Mouse (Mus musculus) MEL (cell line): ENCODE measurements around the gene Gucy1b2. TPM values are rescaled to one million over a fixed set of nuclear protein-coding genes. Genes with fewer than 3 reads are reported as not detected.

Experiments used
- DNase-seq: peaks from one replicate; pipeline ENCODE4 v3.0.0; 2011; ENCODE audit warnings: low read depth, low spot score
- H3K27ac ChIP-seq: 2 replicates; pipeline ENCODE4 v1.5.1; 2012; ENCODE audit warnings: low read depth, mild to moderate bottlenecking, control low read depth, low read length, moderate library complexity; ENCODE audit not compliant: control insufficient read depth
- H3K27me3 ChIP-seq, 2 experiments: fragments of 150-350 bp in 1 of 2; sonication (generic) in 1 of 2; 2 replicates each; pipeline ENCODE4 v1.6.1; 2012; ENCODE audit warnings: low read length in 2 of 2, mild to moderate bottlenecking in 2 of 2, improper control_type of control experiment in 1 of 2, moderate library complexity in 1 of 2; ENCODE audit not compliant: insufficient read depth in 2 of 2, control insufficient read depth in 1 of 2
- H3K36me3 ChIP-seq, 2 experiments: 2 replicates each; pipeline ENCODE4 v1.6.1; 2012 to 2014; ENCODE audit warnings: low read length in 2 of 2, improper control_type of control experiment in 1 of 2, inconsistent platforms in 1 of 2, mild to moderate bottlenecking in 1 of 2; ENCODE audit not compliant: insufficient read depth in 2 of 2, control insufficient read depth in 1 of 2
- H3K4me1 ChIP-seq, 2 experiments: fragments of 150-350 bp in 1 of 2; sonication (generic) in 1 of 2; 2 replicates each; pipeline ENCODE4 v1.6.1; 2012; ENCODE audit warnings: low read length in 2 of 2, improper control_type of control experiment in 1 of 2, mild to moderate bottlenecking in 1 of 2; ENCODE audit not compliant: insufficient read depth in 2 of 2, control insufficient read depth in 1 of 2
- H3K4me3 ChIP-seq, 2 experiments: fragments of 150-350 bp in 1 of 2; sonication (generic) in 1 of 2; 2 replicates each; pipeline ENCODE4 v1.5.1; 2012; ENCODE audit warnings: low read depth in 2 of 2, low read length in 2 of 2, mild to moderate bottlenecking in 2 of 2, moderate library complexity in 2 of 2, control low read depth in 1 of 2, improper control_type of control experiment in 1 of 2; ENCODE audit not compliant: control insufficient read depth in 1 of 2, insufficient read depth in 1 of 2
- H3K79me2 ChIP-seq: 2 replicates; pipeline ENCODE4 v1.6.1; 2012; ENCODE audit warnings: mild to moderate bottlenecking, low read length, moderate library complexity; ENCODE audit not compliant: control insufficient read depth, poor library complexity, insufficient read depth
- H3K9ac ChIP-seq: 2 replicates; pipeline ENCODE4 v1.6.1; 2012; ENCODE audit warnings: low read depth, mild to moderate bottlenecking, control low read depth, low read length, moderate library complexity; ENCODE audit not compliant: control insufficient read depth, poor library complexity, severe bottlenecking
- H3K9me3 ChIP-seq: fragments of 150-350 bp; sonication (generic); replicated peaks from 2 replicates; pipeline ENCODE4 v1.6.1; 2012; ENCODE audit warnings: mild to moderate bottlenecking, low read length, improper control_type of control experiment, moderate library complexity; ENCODE audit not compliant: insufficient read depth
- CHD1 ChIP-seq: IDR thresholded peaks from 2 replicates; pipeline ENCODE4 v1.6.1; 2012; ENCODE audit warnings: low read depth, mild to moderate bottlenecking, inconsistent platforms, low read length, improper control_type of control experiment
- E2F4 ChIP-seq: IDR thresholded peaks from 2 replicates; pipeline ENCODE4 v1.6.1; 2011; ENCODE audit warnings: low read depth, low read length, improper control_type of control experiment, borderline replicate concordance
- ETS1 ChIP-seq: IDR thresholded peaks from 2 replicates; pipeline ENCODE4 v1.6.1; 2012; ENCODE audit warnings: low read depth, mild to moderate bottlenecking, inconsistent platforms, low read length, improper control_type of control experiment, moderate library complexity
- GABPA ChIP-seq: IDR thresholded peaks from 2 replicates; pipeline ENCODE4 v1.6.1; 2012; ENCODE audit warnings: low read depth, mild to moderate bottlenecking, inconsistent platforms, low read length, improper control_type of control experiment, moderate library complexity
- GATA1 ChIP-seq: IDR thresholded peaks from 2 replicates; pipeline ENCODE4 v1.6.1; 2011; ENCODE audit warnings: low read depth, low read length, improper control_type of control experiment
- HCFC1 ChIP-seq: IDR thresholded peaks from 2 replicates; pipeline ENCODE4 v1.6.1; 2012; ENCODE audit warnings: low read depth, mild to moderate bottlenecking, inconsistent platforms, low read length, improper control_type of control experiment, moderate library complexity
- KAT2A ChIP-seq: conservative IDR thresholded peaks from 2 replicates; pipeline ENCODE4 v1.6.1; 2012; ENCODE audit warnings: low read depth, low read length, improper control_type of control experiment, inconsistent platforms
- MAFK ChIP-seq: IDR thresholded peaks from 2 replicates; pipeline ENCODE4 v1.6.1; 2011; ENCODE audit warnings: low read depth, mild to moderate bottlenecking, low read length, improper control_type of control experiment, borderline replicate concordance
- MAZ ChIP-seq: IDR thresholded peaks from 2 replicates; pipeline ENCODE4 v1.6.1; 2012; ENCODE audit warnings: low read depth, mild to moderate bottlenecking, inconsistent platforms, low read length, improper control_type of control experiment
- MXI1 ChIP-seq: IDR thresholded peaks from 2 replicates; pipeline ENCODE4 v1.6.1; 2011; ENCODE audit warnings: mild to moderate bottlenecking, low read depth, low read length, improper control_type of control experiment
- NELFE ChIP-seq: IDR thresholded peaks from 2 replicates; pipeline ENCODE4 v1.6.1; 2011; ENCODE audit warnings: low read depth, low read length, improper control_type of control experiment
- NRF1 ChIP-seq: IDR thresholded peaks from 2 replicates; pipeline ENCODE4 v1.6.1; 2014; ENCODE audit warnings: low read depth, mild to moderate bottlenecking, inconsistent platforms, low read length, improper control_type of control experiment, moderate library complexity; ENCODE audit not compliant: poor library complexity, insufficient read depth, severe bottlenecking
- POLR2AphosphoS2 ChIP-seq: IDR thresholded peaks from 2 replicates; pipeline ENCODE4 v1.6.1; 2011; ENCODE audit warnings: low read length, improper control_type of control experiment
- POLR2AphosphoS5 ChIP-seq: IDR thresholded peaks from 2 replicates; pipeline ENCODE4 v1.6.1; 2012; ENCODE audit warnings: low read depth, borderline replicate concordance, mild to moderate bottlenecking, inconsistent platforms, low read length, moderate library complexity, mixed read lengths
- RCOR1 ChIP-seq: IDR thresholded peaks from 2 replicates; pipeline ENCODE4 v1.6.1; 2012; ENCODE audit warnings: low read depth, mild to moderate bottlenecking, inconsistent platforms, low read length, improper control_type of control experiment
- SMC3 ChIP-seq: IDR thresholded peaks from 2 replicates; pipeline ENCODE4 v1.6.1; 2011; ENCODE audit warnings: low read depth, low read length, improper control_type of control experiment
- TAL1 ChIP-seq: IDR thresholded peaks from 2 replicates; pipeline ENCODE4 v1.6.1; 2012; ENCODE audit warnings: mild to moderate bottlenecking, inconsistent platforms, low read length, moderate library complexity, mixed read lengths
- TBP ChIP-seq: IDR thresholded peaks from 2 replicates; pipeline ENCODE4 v1.8.0; 2011; ENCODE audit warnings: low read depth, low read length, improper control_type of control experiment
- TCF12 ChIP-seq: IDR thresholded peaks from 2 replicates; pipeline ENCODE4 v1.6.1; 2014; ENCODE audit warnings: low read depth, mild to moderate bottlenecking, inconsistent platforms, low read length, improper control_type of control experiment, moderate library complexity
- UBTF ChIP-seq: IDR thresholded peaks from 2 replicates; pipeline ENCODE4 v1.6.1; 2012; ENCODE audit warnings: low read depth, mild to moderate bottlenecking, inconsistent platforms, low read length, improper control_type of control experiment, moderate library complexity, borderline replicate concordance; ENCODE audit not compliant: insufficient read depth
- USF1 ChIP-seq: IDR thresholded peaks from 2 replicates; pipeline ENCODE4 v1.6.1; 2014; ENCODE audit warnings: low read depth, mild to moderate bottlenecking, inconsistent platforms, low read length, improper control_type of control experiment, moderate library complexity
- USF2 ChIP-seq, 2 experiments: IDR thresholded peaks; 2 replicates each; pipeline ENCODE4 v1.6.1; 2011 to 2012; ENCODE audit warnings: improper control_type of control experiment in 2 of 2, low read length in 2 of 2, borderline replicate concordance in 1 of 2, inconsistent platforms in 1 of 2, low read depth in 1 of 2, mild to moderate bottlenecking in 1 of 2; ENCODE audit not compliant: insufficient read depth in 1 of 2
- ZMIZ1 ChIP-seq: IDR thresholded peaks from 2 replicates; pipeline ENCODE4 v1.6.1; 2012; ENCODE audit warnings: low read depth, mild to moderate bottlenecking, inconsistent platforms, low read length, improper control_type of control experiment, moderate library complexity
- polyA plus RNA-seq, 2 experiments: library from polyadenylated mRNA; stranded (reverse) in 1 of 2; unstranded in 1 of 2; fragments of >175 nt in 1 of 2; fragments of >200 nt in 1 of 2; gene quantifications; 2 replicates each; pipeline versions ENCODE4 v1.2.1 to v1.2.4; 2012; ENCODE audit warnings: low replicate concordance in 2 of 2, low read depth in 1 of 2; ENCODE audit not compliant: insufficient read length in 2 of 2, insufficient read depth in 1 of 2, missing spikeins in 1 of 2
- total RNA-seq: library from RNA; depleted of rRNA; stranded (reverse); fragments of 300-350 nt; gene quantifications from 2 replicates; pipeline ENCODE4 v1.2.3, GENCODE M21; 2012

Gene Gucy1b2
- total and polyA plus RNA-seq, 3 experiments, result not detected

- Histone ChIP-seq H3K4me1 (no peaks in the 10 kb centered on the region), H3K4me3 (no peak overlapping the region), H3K27me3 (no peaks in the 10 kb centered on the region), H3K9ac (no peak overlapping the region), H3K36me3 (no peaks in the 10 kb centered on the region), H3K27ac (no peak overlapping the region), H3K9me3 (no peaks in the 10 kb centered on the region), H3K79me2 (no peaks in the 10 kb centered on the region)
- DNase-seq, result no peak
- no peak for TF ChIP-seq GATA1
- no peak for TF ChIP-seq USF2 (IDR thresholded peaks at IDR 0.05; ENCODE audit: borderline replicate concordance in 1 of 2, insufficient read depth in 1 of 2, low read depth in 1 of 2, low read length in 2 of 2)
- no peak for TF ChIP-seq POLR2AphosphoS2
- no peak for TF ChIP-seq NELFE
- TF ChIP-seq POLR2AphosphoS5, result no peak
- TF ChIP-seq ZMIZ1, result no peak
- TF ChIP-seq TCF12, result no peak
- no peak for TF ChIP-seq CHD1
- TF ChIP-seq E2F4, result no peak
Observed at GRCm38 (mm10) chr14:62422265-62422664, 33.8 kb downstream of the Gucy1b2 start.

DNA sequence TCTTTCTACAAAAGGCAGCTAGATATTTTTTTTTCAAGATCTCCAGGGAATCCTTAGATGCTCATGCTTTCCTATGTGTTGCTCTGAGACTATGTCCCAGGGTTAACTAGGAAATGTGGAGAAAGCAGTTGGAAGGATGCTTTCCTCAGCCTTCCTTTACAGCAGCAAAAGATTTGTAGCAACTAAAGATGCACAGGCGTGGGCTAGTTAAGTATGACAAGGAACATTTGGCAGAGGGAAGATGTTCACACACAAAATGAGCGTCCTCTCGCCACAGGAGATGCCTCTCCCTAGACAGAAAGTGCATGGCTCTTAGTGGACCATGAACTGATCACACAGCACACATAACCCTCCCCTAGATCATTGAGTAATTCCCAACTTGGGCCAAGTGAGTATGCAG, 38.6 kb downstream of the Gucy1b2 start:
- Histone ChIP-seq H3K9me3 (no peaks in the 10 kb centered on the region), H3K36me3 (no peaks in the 10 kb centered on the region), H3K4me3 (no peak overlapping the region), H3K27me3 (0 out of 4 replicates have a peak, but pooled peaks cover 0 to 1% of the 10 kb centered on the region in 2 experiments), H3K9ac (no peak overlapping the region), H3K79me2 (no peaks in the 10 kb centered on the region), H3K4me1 (no peaks in the 10 kb centered on the region), H3K27ac (no peak overlapping the region)
- TF ChIP-seq POLR2AphosphoS2 (no peak), USF1 (no peak), MAZ (no peak), GABPA (no peak), NRF1 (no peak), TCF12 (no peak), NELFE (no peak), TAL1 (no peak), CHD1 (no peak), ZMIZ1 (no peak), HCFC1 (no peak), SMC3 (no peak), MAFK (no peak), RCOR1 (no peak), UBTF (no peak), KAT2A (no peak), MXI1 (no peak), TBP (no peak), ETS1 (no peak)
- no peak for DNase-seq
